Mouse (Mus musculus): ENCODE data around the gene Rasgef1b.

GRCm38 (mm10) chr5:99496157-99496453 is 232.8 kb downstream of the Rasgef1b start:
- no peak for TF ChIP-seq CTCF (IDR thresholded peaks at IDR 0.05; ENCODE audit: extremely low read depth, insufficient read depth, low read length)
- no peak for TF ChIP-seq POLR2A (IDR thresholded peaks at IDR 0.05; ENCODE audit: extremely low read depth, insufficient read depth, low read length)

Measured in cortical plate, adult 2 months (tissue).